Mouse (Mus musculus) midbrain, embryonic 14.5 days (tissue): ENCODE results near the gene Nkx2-5. TPM values are rescaled to one million over a fixed set of nuclear protein-coding genes. Genes with fewer than 3 reads are reported as not detected.

ENCODE experiments used
- ATAC-seq: fragments of 200-750 bp; cut with Nextera tagmentation; 2 replicates; pipeline ENCODE4 v1.8.0; 2017; ENCODE audit warnings: moderate number of reproducible peaks, moderate library complexity; ENCODE audit not compliant: low FRiP score, low TSS enrichment
- DNase-seq: peaks from one replicate; pipeline ENCODE4 v3.0.0-alpha.2; 2015
- H3K27ac ChIP-seq: fragments of 300-500 bp; sonication (generic); replicated peaks from 2 replicates; pipeline ENCODE4 v1.5.1; 2014; ENCODE audit warnings: mild to moderate bottlenecking, low read depth, low read length, moderate library complexity
- H3K27me3 ChIP-seq: fragments of 300-500 bp; sonication (generic); 2 replicates; pipeline ENCODE4 v1.6.1; 2014; ENCODE audit warnings: low read length, control low read depth, mixed read lengths; ENCODE audit not compliant: control insufficient read depth, insufficient read depth
- H3K36me3 ChIP-seq: fragments of 300-500 bp; sonication (generic); 2 replicates; pipeline ENCODE4 v1.6.1; 2014; ENCODE audit warnings: low read length, control low read depth; ENCODE audit not compliant: control insufficient read depth, insufficient read depth
- H3K4me1 ChIP-seq: fragments of 300-500 bp; sonication (generic); 2 replicates; pipeline ENCODE4 v1.6.1; 2014; ENCODE audit warnings: mild to moderate bottlenecking, antibody characterized with exemption, low read length, control low read depth; ENCODE audit not compliant: control insufficient read depth, insufficient read depth
- H3K4me2 ChIP-seq: fragments of 300-500 bp; sonication (generic); 2 replicates; pipeline ENCODE4 v1.6.1; 2014; ENCODE audit warnings: mild to moderate bottlenecking, low read length, moderate library complexity
- H3K4me3 ChIP-seq: fragments of 300-500 bp; sonication (generic); replicated peaks from 2 replicates; pipeline ENCODE4 v1.5.1; 2014; ENCODE audit warnings: low read depth, low read length
- H3K9ac ChIP-seq: fragments of 300-500 bp; sonication (generic); replicated peaks from 2 replicates; pipeline ENCODE4 v1.6.1; 2014; ENCODE audit warnings: mild to moderate bottlenecking, low read length, moderate library complexity
- H3K9me3 ChIP-seq: fragments of 300-500 bp; sonication (generic); 2 replicates; pipeline ENCODE4 v1.6.1; 2016; ENCODE audit warnings: low read length, control low read depth, mixed read lengths; ENCODE audit not compliant: control insufficient read depth
- WGBS: fragments of 180-500 bp; shearing (Covaris S2); extraction: QIAGEN DNeasy Blood & Tissue Kit; methylation state at CpG from one replicate; pipeline ENCODE4 v1.1.7; 2014; 5-methylcytosine and 5-hydroxymethylcytosine counted together
- polyA plus RNA-seq: library from polyadenylated mRNA; unstranded; fragments of >200 nt; fragmentation: Nextera tagmentation; extraction: Ambion mirVana; gene quantifications from 2 replicates; pipeline ENCODE4 v1.2.1, GENCODE M21; 2014

Gene Nkx2-5
- polyA plus RNA-seq, 1 experiment from 2014 or later = not detected

GRCm38 (mm10) chr17:26882706-26883105, 37.9 kb upstream of the Nkx2-5 start:
- H3K36me3 ChIP-seq = no peaks in the 10 kb centered on the region
- H3K4me2 ChIP-seq = no peak overlapping the region
- H3K9ac ChIP-seq = no peak overlapping the region
- H3K27ac ChIP-seq = no peak overlapping the region
- peaks cover 12% of the 10 kb centered on the region for H3K4me1 ChIP-seq
- ATAC-seq (no peak), DNase-seq (no peak)
- 79% methylated on average over 1 of the region's 1 CpGs for WGBS
- H3K4me3 ChIP-seq = no peak overlapping the region
- no peaks in the 10 kb centered on the region for H3K9me3 ChIP-seq
- H3K27me3 ChIP-seq = peaks cover 12% of the 10 kb centered on the region; the same call in 1 of the 2 replicates

- no peaks in the 10 kb centered on the region for H3K36me3 ChIP-seq
- 88% methylated on average over 6 of the region's 6 CpGs for WGBS
- no peak overlapping the region for H3K9ac ChIP-seq
- no peak overlapping the region for H3K4me3 ChIP-seq
- no peaks in the 10 kb centered on the region for H3K9me3 ChIP-seq
- no peak for DNase-seq
- no peaks in the 10 kb centered on the region for H3K27me3 ChIP-seq
- no peaks in the 10 kb centered on the region for H3K4me1 ChIP-seq
- no peak for ATAC-seq
- no peak overlapping the region for H3K4me2 ChIP-seq
- no peak overlapping the region for H3K27ac ChIP-seq
Measured at GRCm38 (mm10) chr17:26879235-26879634, 34.4 kb upstream of the Nkx2-5 start.

GRCm38 (mm10) chr17:26877927-26878326, 33.1 kb upstream of the Nkx2-5 start:
- Histone ChIP-seq H3K9me3 (no peaks in the 10 kb centered on the region), H3K27ac (no peak overlapping the region), H3K4me2 (no peak overlapping the region), H3K36me3 (no peaks in the 10 kb centered on the region), H3K9ac (no peak overlapping the region), H3K27me3 (no peaks in the 10 kb centered on the region), H3K4me3 (no peak overlapping the region), H3K4me1 (no peaks in the 10 kb centered on the region)
- 89% methylated on average over 7 of the region's 7 CpGs for WGBS
- no peak for ATAC-seq
- no peak for DNase-seq

GRCm38 (mm10) chr17:26874542-26874941, 29.7 kb upstream of the Nkx2-5 start:
- H3K4me3 ChIP-seq = no peak overlapping the region

GRCm38 (mm10) chr17:26873502-26873901, 28.7 kb upstream of the Nkx2-5 start:
- Histone ChIP-seq H3K9me3 (no peaks in the 10 kb centered on the region), H3K4me1 (no peaks in the 10 kb centered on the region), H3K27ac (no peak overlapping the region), H3K9ac (no peak overlapping the region), H3K27me3 (no peaks in the 10 kb centered on the region), H3K4me3 (no peak overlapping the region), H3K4me2 (no peak overlapping the region), H3K36me3 (no peaks in the 10 kb centered on the region)
- ATAC-seq (no peak), DNase-seq (no peak)
- 79% methylated on average over 8 of the region's 8 CpGs for WGBS

More at GRCm38 (mm10) chr17:26874542-26874941, 29.7 kb upstream of the Nkx2-5 start:
- H3K9me3 ChIP-seq = no peaks in the 10 kb centered on the region
- 72% methylated on average over 11 of the region's 11 CpGs for WGBS
- H3K36me3 ChIP-seq = no peaks in the 10 kb centered on the region
- no peak for DNase-seq
- H3K4me1 ChIP-seq = no peaks in the 10 kb centered on the region
- no peak for ATAC-seq
- H3K9ac ChIP-seq = no peak overlapping the region
- H3K27ac ChIP-seq = no peak overlapping the region
- H3K4me2 ChIP-seq = no peak overlapping the region
- H3K27me3 ChIP-seq = no peaks in the 10 kb centered on the region

- no peak overlapping the region for H3K4me2 ChIP-seq
- ATAC-seq (no peak), DNase-seq (no peak)
- WGBS = 73% methylated on average over 3 of the region's 3 CpGs
- no peak overlapping the region for H3K4me3 ChIP-seq
- H3K27ac ChIP-seq = no peak overlapping the region
- H3K9ac ChIP-seq = no peak overlapping the region
- H3K9me3 ChIP-seq = no peaks in the 10 kb centered on the region
- H3K36me3 ChIP-seq = no peaks in the 10 kb centered on the region
- H3K27me3 ChIP-seq = no peaks in the 10 kb centered on the region
- no peaks in the 10 kb centered on the region for H3K4me1 ChIP-seq
Measured at GRCm38 (mm10) chr17:26872870-26873269, 28.1 kb upstream of the Nkx2-5 start.

GRCm38 (mm10) chr17:26868756-26869155, 23.9 kb upstream of the Nkx2-5 start:
- 36% methylated on average over 5 of the region's 5 CpGs for WGBS
- no peak overlapping the region for H3K27ac ChIP-seq
- no peak overlapping the region for H3K4me2 ChIP-seq

GRCm38 (mm10) chr17:26865156-26865555, 20.3 kb upstream of the Nkx2-5 start:
- Histone ChIP-seq H3K4me1 (no peaks in the 10 kb centered on the region), H3K36me3 (no peaks in the 10 kb centered on the region), H3K27ac (no peak overlapping the region), H3K4me3 (no peak overlapping the region), H3K27me3 (no peaks in the 10 kb centered on the region), H3K9me3 (no peaks in the 10 kb centered on the region), H3K9ac (no peak overlapping the region), H3K4me2 (no peak overlapping the region)
- 65% methylated on average over 6 of the region's 6 CpGs for WGBS
- ATAC-seq (no peak), DNase-seq (no peak)

More at GRCm38 (mm10) chr17:26868756-26869155, 23.9 kb upstream of the Nkx2-5 start:
- no peaks in the 10 kb centered on the region for H3K4me1 ChIP-seq
- H3K9me3 ChIP-seq = no peaks in the 10 kb centered on the region
- DNase-seq (no peak), ATAC-seq (no peak)
- H3K36me3 ChIP-seq = no peaks in the 10 kb centered on the region
- no peak overlapping the region for H3K4me3 ChIP-seq
- no peak overlapping the region for H3K9ac ChIP-seq
- H3K27me3 ChIP-seq = no peaks in the 10 kb centered on the region

- no peak for ATAC-seq
- no peaks in the 10 kb centered on the region for H3K9me3 ChIP-seq
- WGBS = 78% methylated on average over 5 of the region's 5 CpGs
Measured at GRCm38 (mm10) chr17:26864343-26864742, 19.5 kb upstream of the Nkx2-5 start.

More at GRCm38 (mm10) chr17:26864343-26864742, 19.5 kb upstream of the Nkx2-5 start:
- no peak overlapping the region for H3K9ac ChIP-seq
- H3K4me2 ChIP-seq = no peak overlapping the region
- no peaks in the 10 kb centered on the region for H3K36me3 ChIP-seq
- H3K4me3 ChIP-seq = no peak overlapping the region
- H3K27me3 ChIP-seq = no peaks in the 10 kb centered on the region
- no peaks in the 10 kb centered on the region for H3K4me1 ChIP-seq
- no peak overlapping the region for H3K27ac ChIP-seq
- no peak for DNase-seq
